Mouse (Mus musculus): Measurements from ENCODE around the gene Gtf2h4. TPM values are rescaled to one million over a fixed set of nuclear protein-coding genes. Genes with fewer than 3 reads are reported as not detected.

Gene Gtf2h4
- polyA plus RNA-seq, 1 experiment from 2014 or later = 25.7 TPM

GRCm38 (mm10) chr17:35697429-35697758 lies 23.9 kb upstream of the Gtf2h4 start:
- Histone ChIP-seq H3K9ac (peak overlapping the region; percentile 82), H3K4me2 (peak overlapping the region; percentile 81), H3K36me3 (peaks cover 38% of the 10 kb centered on the region), H3K4me1 (peaks cover 40% of the 10 kb centered on the region), H3K27me3 (replicated peaks) (peaks cover 10% of the 10 kb centered on the region; the same call in 1 of the 2 replicates), H3K9me3 (no peaks in the 10 kb centered on the region), H3K27ac (replicated peaks) (peak overlapping the region; percentile 99), H3K4me3 (peak overlapping the region; percentile 84)
- no peak for ATAC-seq (ENCODE audit: extremely low read depth, insufficient number of reproducible peaks, low FRiP score, low TSS enrichment)
- 4% methylated on average over 1 of the region's 1 CpGs for WGBS

- peaks cover 37% of the 10 kb centered on the region for H3K4me1 ChIP-seq
- ATAC-seq (ENCODE audit: extremely low read depth, insufficient number of reproducible peaks, low FRiP score, low TSS enrichment) = no peak
- 46% methylated on average over 6 of the region's 6 CpGs for WGBS
- H3K4me2 ChIP-seq = peak overlapping the region; percentile 81
- no peaks in the 10 kb centered on the region for H3K9me3 ChIP-seq
- peaks cover 10% of the 10 kb centered on the region; the same call in 1 of the 2 replicates for H3K27me3 ChIP-seq (replicated peaks)
- peaks cover 45% of the 10 kb centered on the region for H3K36me3 ChIP-seq
- peak overlapping the region; percentile 84 for H3K4me3 ChIP-seq
- peak overlapping the region; percentile 82 for H3K9ac ChIP-seq
- peak overlapping the region; percentile 99 for H3K27ac ChIP-seq (replicated peaks)
These were observed 23.2 kb upstream of the Gtf2h4 start for GRCm38 (mm10) chr17:35696691-35697090.

GRCm38 (mm10) chr17:35695289-35695688 lies 21.8 kb upstream of the Gtf2h4 start:
- no peak for ATAC-seq (ENCODE audit: extremely low read depth, insufficient number of reproducible peaks, low FRiP score, low TSS enrichment)
- no peaks in the 10 kb centered on the region for H3K9me3 ChIP-seq
- no peak overlapping the region for H3K4me2 ChIP-seq
- H3K27me3 ChIP-seq (replicated peaks) = peaks cover 6% of the 10 kb centered on the region; the same call in 1 of the 2 replicates
- peaks cover 37% of the 10 kb centered on the region for H3K4me1 ChIP-seq
- 87% methylated on average over 2 of the region's 2 CpGs for WGBS
- H3K27ac ChIP-seq (replicated peaks) = no peak overlapping the region
- H3K4me3 ChIP-seq = no peak overlapping the region
- H3K36me3 ChIP-seq = peaks cover 59% of the 10 kb centered on the region
- no peak overlapping the region for H3K9ac ChIP-seq

GRCm38 (mm10) chr17:35693906-35694305 lies 20.4 kb upstream of the Gtf2h4 start:
- Histone ChIP-seq H3K4me1 (peaks cover 26% of the 10 kb centered on the region), H3K9me3 (no peaks in the 10 kb centered on the region), H3K36me3 (peaks cover 66% of the 10 kb centered on the region), H3K4me2 (no peak overlapping the region), H3K27ac (replicated peaks) (no peak overlapping the region), H3K4me3 (no peak overlapping the region), H3K27me3 (replicated peaks) (no peaks in the 10 kb centered on the region), H3K9ac (no peak overlapping the region)
- WGBS = 75% methylated on average over 5 of the region's 5 CpGs
- no peak for ATAC-seq (ENCODE audit: extremely low read depth, insufficient number of reproducible peaks, low FRiP score, low TSS enrichment)

GRCm38 (mm10) chr17:35692368-35692767 lies 18.8 kb upstream of the Gtf2h4 start:
- no peak for ATAC-seq (ENCODE audit: extremely low read depth, insufficient number of reproducible peaks, low FRiP score, low TSS enrichment)
- Histone ChIP-seq H3K9me3 (no peaks in the 10 kb centered on the region), H3K4me1 (peaks cover 11% of the 10 kb centered on the region), H3K4me2 (no peak overlapping the region), H3K4me3 (no peak overlapping the region), H3K9ac (no peak overlapping the region), H3K36me3 (peaks cover 82% of the 10 kb centered on the region), H3K27me3 (replicated peaks) (no peaks in the 10 kb centered on the region), H3K27ac (replicated peaks) (no peak overlapping the region)
- WGBS = 72% methylated on average over 4 of the region's 4 CpGs

- Histone ChIP-seq H3K9me3 (no peaks in the 10 kb centered on the region), H3K4me1 (peaks cover 5% of the 10 kb centered on the region), H3K27ac (replicated peaks) (no peak overlapping the region), H3K27me3 (replicated peaks) (no peaks in the 10 kb centered on the region), H3K4me2 (no peak overlapping the region), H3K36me3 (peaks cover 87% of the 10 kb centered on the region), H3K4me3 (no peak overlapping the region), H3K9ac (no peak overlapping the region)
- ATAC-seq (ENCODE audit: extremely low read depth, insufficient number of reproducible peaks, low FRiP score, low TSS enrichment) = no peak
- WGBS = 62% methylated on average over 4 of the region's 4 CpGs
These were observed 18.3 kb upstream of the Gtf2h4 start for GRCm38 (mm10) chr17:35691811-35692210.

GRCm38 (mm10) chr17:35689936-35690645 lies 16.6 kb upstream of the Gtf2h4 start:
- Histone ChIP-seq H3K36me3 (peaks cover 94% of the 10 kb centered on the region), H3K27ac (replicated peaks) (no peak overlapping the region), H3K4me2 (no peak overlapping the region), H3K9ac (no peak overlapping the region), H3K4me1 (no peaks in the 10 kb centered on the region), H3K9me3 (no peaks in the 10 kb centered on the region), H3K27me3 (replicated peaks) (no peaks in the 10 kb centered on the region), H3K4me3 (no peak overlapping the region)
- whole genome bisulfite sequencing = 81% methylated on average over 18 of the region's 18 CpGs
- ATAC-seq (ENCODE audit: extremely low read depth, insufficient number of reproducible peaks, low FRiP score, low TSS enrichment) = no peak

GRCm38 (mm10) chr17:35688347-35689175 lies 15.0 kb upstream of the Gtf2h4 start:
- Histone ChIP-seq H3K4me3 (no peak overlapping the region), H3K27ac (replicated peaks) (no peak overlapping the region), H3K36me3 (peaks cover 100% of the 10 kb centered on the region), H3K9ac (no peak overlapping the region), H3K4me1 (no peaks in the 10 kb centered on the region), H3K4me2 (no peak overlapping the region), H3K9me3 (no peaks in the 10 kb centered on the region), H3K27me3 (replicated peaks) (no peaks in the 10 kb centered on the region)
- WGBS = 76% methylated on average over 25 of the region's 25 CpGs
- ATAC-seq (ENCODE audit: extremely low read depth, insufficient number of reproducible peaks, low FRiP score, low TSS enrichment) = no peak

GRCm38 (mm10) chr17:35685061-35685460 lies 11.5 kb upstream of the Gtf2h4 start:
- Histone ChIP-seq H3K27me3 (replicated peaks) (no peaks in the 10 kb centered on the region), H3K9ac (no peak overlapping the region), H3K4me2 (no peak overlapping the region), H3K9me3 (no peaks in the 10 kb centered on the region), H3K36me3 (peaks cover 100% of the 10 kb centered on the region), H3K4me1 (no peaks in the 10 kb centered on the region), H3K4me3 (no peak overlapping the region), H3K27ac (replicated peaks) (no peak overlapping the region)
- WGBS = 65% methylated on average over 9 of the region's 9 CpGs
- no peak for ATAC-seq (ENCODE audit: extremely low read depth, insufficient number of reproducible peaks, low FRiP score, low TSS enrichment)

- WGBS = 76% methylated on average over 13 of the region's 13 CpGs
- no peak for ATAC-seq (ENCODE audit: extremely low read depth, insufficient number of reproducible peaks, low FRiP score, low TSS enrichment)
- H3K9me3 ChIP-seq = no peaks in the 10 kb centered on the region
- H3K36me3 ChIP-seq = peaks cover 70% of the 10 kb centered on the region
- H3K27me3 ChIP-seq (replicated peaks) = no peaks in the 10 kb centered on the region
- no peak overlapping the region for H3K9ac ChIP-seq
- no peak overlapping the region for H3K27ac ChIP-seq (replicated peaks)
- H3K4me2 ChIP-seq = no peak overlapping the region
- no peaks in the 10 kb centered on the region for H3K4me1 ChIP-seq
- no peak overlapping the region for H3K4me3 ChIP-seq
These were observed 8.4 kb upstream of the Gtf2h4 start for GRCm38 (mm10) chr17:35681986-35682385.

- 41% methylated on average over 6 of the region's 6 CpGs for WGBS
- no peaks in the 10 kb centered on the region for H3K9me3 ChIP-seq
- no peak overlapping the region for H3K4me2 ChIP-seq
- peaks cover 56% of the 10 kb centered on the region for H3K36me3 ChIP-seq
- no peaks in the 10 kb centered on the region for H3K4me1 ChIP-seq
- H3K4me3 ChIP-seq = no peak overlapping the region
- no peak for ATAC-seq (ENCODE audit: extremely low read depth, insufficient number of reproducible peaks, low FRiP score, low TSS enrichment)
- no peaks in the 10 kb centered on the region for H3K27me3 ChIP-seq (replicated peaks)
- H3K27ac ChIP-seq (replicated peaks) = no peak overlapping the region
- H3K9ac ChIP-seq = no peak overlapping the region
These were observed 7.1 kb upstream of the Gtf2h4 start for GRCm38 (mm10) chr17:35680591-35680990.

Data from heart, embryonic 13.5 days (tissue).